Mouse (Mus musculus): ENCODE measurements around the gene Grtp1.

The Grtp1 gene

GRCm38 (mm10) chr8:13205311-13205710, 4.9 kb upstream of the Grtp1 start:
- no peak for DNase-seq (ENCODE audit: low spot score in 2 of 2)

- no peak for DNase-seq (ENCODE audit: low spot score in 2 of 2)
Observed at GRCm38 (mm10) chr8:13204371-13205140, 4.1 kb upstream of the Grtp1 start.

- no peak for DNase-seq (ENCODE audit: low spot score in 2 of 2)
Observed at GRCm38 (mm10) chr8:13203472-13203871, 3.1 kb upstream of the Grtp1 start.

- no peak for DNase-seq (ENCODE audit: low spot score in 2 of 2)
Observed at GRCm38 (mm10) chr8:13202806-13203205, 2.4 kb upstream of the Grtp1 start.

- no peak for DNase-seq (ENCODE audit: low spot score in 2 of 2)
Observed at GRCm38 (mm10) chr8:13202041-13202440, 1.6 kb upstream of the Grtp1 start.

GRCm38 (mm10) chr8:13201013-13201334, 554 bp upstream of the Grtp1 start:
- DNase-seq (ENCODE audit: low spot score in 2 of 2) = no peak

- no peak for DNase-seq (ENCODE audit: low spot score in 2 of 2)
Observed at GRCm38 (mm10) chr8:13199385-13200061, 897 bp downstream of the Grtp1 start.

GRCm38 (mm10) chr8:13197493-13197892, 2.9 kb downstream of the Grtp1 start:
- no peak for DNase-seq (ENCODE audit: low spot score in 2 of 2)

GRCm38 (mm10) chr8:13194818-13195217, 5.6 kb downstream of the Grtp1 start:
- DNase-seq (ENCODE audit: low spot score in 2 of 2) = no peak

GRCm38 (mm10) chr8:13190235-13190634, 10.2 kb downstream of the Grtp1 start:
- DNase-seq (ENCODE audit: low spot score in 2 of 2) = no peak

- DNase-seq (ENCODE audit: low spot score in 2 of 2) = no peak
Observed at GRCm38 (mm10) chr8:13188857-13189256, 11.6 kb downstream of the Grtp1 start.

- no peak for DNase-seq (ENCODE audit: low spot score in 2 of 2)
Observed at GRCm38 (mm10) chr8:13188052-13188555, 12.3 kb downstream of the Grtp1 start.

- DNase-seq (ENCODE audit: low spot score in 2 of 2) = no peak
Observed at GRCm38 (mm10) chr8:13187638-13188037, 12.8 kb downstream of the Grtp1 start.

GRCm38 (mm10) chr8:13187229-13187628, 13.2 kb downstream of the Grtp1 start:
- DNase-seq (ENCODE audit: low spot score in 2 of 2) = no peak

- no peak for DNase-seq (ENCODE audit: low spot score in 2 of 2)
Observed at GRCm38 (mm10) chr8:13186819-13187218, 13.6 kb downstream of the Grtp1 start.

GRCm38 (mm10) chr8:13181691-13181976, 18.8 kb downstream of the Grtp1 start:
- DNase-seq (ENCODE audit: low spot score in 2 of 2) = no peak

GRCm38 (mm10) chr8:13180911-13181690, 19.3 kb downstream of the Grtp1 start:
- no peak for DNase-seq (ENCODE audit: low spot score in 2 of 2)

GRCm38 (mm10) chr8:13180408-13180807, 20.0 kb downstream of the Grtp1 start:
- DNase-seq (ENCODE audit: low spot score in 2 of 2) = no peak

GRCm38 (mm10) chr8:13179948-13180347, 20.5 kb downstream of the Grtp1 start:
- no peak for DNase-seq (ENCODE audit: low spot score in 2 of 2)

GRCm38 (mm10) chr8:13179482-13179881, 20.9 kb downstream of the Grtp1 start:
- DNase-seq (ENCODE audit: low spot score in 2 of 2) = no peak

GRCm38 (mm10) chr8:13178137-13178536, 22.3 kb downstream of the Grtp1 start:
- DNase-seq (ENCODE audit: low spot score in 2 of 2) = no peak

GRCm38 (mm10) chr8:13177173-13177852, 23.1 kb downstream of the Grtp1 start:
- no peak for DNase-seq (ENCODE audit: low spot score in 2 of 2)
